Mouse (Mus musculus) forebrain, postnatal 0 days (tissue): ENCODE measurements around the gene Evi5l. TPM values are rescaled to one million over a fixed set of nuclear protein-coding genes. Genes with fewer than 3 reads are reported as not detected.
"Not testable (repeated sequence)": the region's sequence is repeated elsewhere in the genome, so short reads cannot be mapped to it uniquely, and the experiment has no call there.

Source experiments
- ATAC-seq: fragments of 200-750 bp; cut with Nextera tagmentation; 2 replicates; pipeline ENCODE4 v1.8.0; 2017; ENCODE audit warnings: mild to moderate bottlenecking, moderate library complexity
- DNase-seq: peaks from one replicate; pipeline ENCODE4 v3.0.0-alpha.2; 2015
- H3K27ac ChIP-seq: fragments of 300-500 bp; sonication (generic); 2 replicates; pipeline ENCODE4 v1.5.1; 2014; ENCODE audit warnings: low read depth, mild to moderate bottlenecking, antibody characterized with exemption, low read length, moderate library complexity, mixed read lengths
- H3K27me3 ChIP-seq: fragments of 300-500 bp; sonication (generic); 2 replicates; pipeline ENCODE4 v1.6.1; 2014; ENCODE audit warnings: mild to moderate bottlenecking, low read length, mixed read lengths; ENCODE audit not compliant: insufficient read depth
- H3K36me3 ChIP-seq: fragments of 300-500 bp; sonication (generic); 2 replicates; pipeline ENCODE4 v1.6.1; 2014; ENCODE audit warnings: mild to moderate bottlenecking, moderate library complexity; ENCODE audit not compliant: insufficient read depth
- H3K4me1 ChIP-seq: fragments of 300-500 bp; sonication (generic); 2 replicates; pipeline ENCODE4 v1.6.1; 2014; ENCODE audit warnings: antibody characterized with exemption; ENCODE audit not compliant: insufficient read depth
- H3K4me2 ChIP-seq: fragments of 300-500 bp; sonication (generic); 2 replicates; pipeline ENCODE4 v1.6.1; 2014; ENCODE audit warnings: low read depth, mild to moderate bottlenecking, moderate library complexity
- H3K4me3 ChIP-seq: fragments of 300-500 bp; sonication (generic); 2 replicates; pipeline ENCODE4 v1.5.1; 2014; ENCODE audit warnings: low read depth, low read length, mixed read lengths
- H3K9ac ChIP-seq: fragments of 300-500 bp; sonication (generic); 2 replicates; pipeline ENCODE4 v1.6.1; 2014; ENCODE audit warnings: mild to moderate bottlenecking
- H3K9me3 ChIP-seq: fragments of 300-500 bp; sonication (generic); 2 replicates; pipeline ENCODE4 v1.6.1; 2016; ENCODE audit warnings: low read length
- CTCF ChIP-seq: sonication (generic); IDR thresholded peaks from 2 replicates; pipeline ENCODE4 v1.5.1; 2016; ENCODE audit warnings: antibody characterized with exemption, control low read depth, low read depth
- WGBS: fragments of 180-500 bp; shearing (Covaris S2); extraction: QIAGEN DNeasy Blood & Tissue Kit; methylation state at CpG from one replicate; pipeline ENCODE4 v1.1.7; 2014; 5-methylcytosine and 5-hydroxymethylcytosine counted together
- polyA plus RNA-seq: library from polyadenylated mRNA; unstranded; fragments of >200 nt; fragmentation: Nextera tagmentation; extraction: Ambion mirVana; gene quantifications from 2 replicates; pipeline ENCODE4 v1.2.1, GENCODE M21; 2015
- total RNA-seq: library from RNA; depleted of rRNA; stranded (reverse); fragments of >200 nt; gene quantifications from 2 replicates; pipeline ENCODE4 v1.2.3, GENCODE M21; 2014

The Evi5l gene
- total and polyA plus RNA-seq, 2 experiments from 2014 or later = 90.3 to 159 TPM

- Histone ChIP-seq H3K27me3 (no peaks in the 10 kb centered on the region), H3K4me3 (peak overlapping the region; percentile 89), H3K9me3 (no peaks in the 10 kb centered on the region), H3K9ac (peak overlapping the region; percentile 95), H3K4me2 (peak overlapping the region; percentile 75), H3K4me1 (peaks cover 15% of the 10 kb centered on the region), H3K36me3 (peaks cover 39% of the 10 kb centered on the region), H3K27ac (peak overlapping the region; percentile 96)
- 47% methylated on average over 8 of the region's 8 CpGs for WGBS
- no peak for TF ChIP-seq CTCF
- ATAC-seq = no peak
- DNase-seq = no peak
Measured at GRCm38 (mm10) chr8:4252116-4252760, 85.9 kb downstream of the Evi5l start.

GRCm38 (mm10) chr8:4252934-4253841, 86.8 kb downstream of the Evi5l start, which contains the start of gene Snapc2:
TSS of gene Snapc2 (plus strand) at chr8:4253080.
- TF ChIP-seq CTCF = no peak
- DNase-seq (peak; percentile 96), ATAC-seq (peak; percentile 91)
- peak within 1 kb of the TSS; percentile 75 for H3K4me2 ChIP-seq
- H3K27ac ChIP-seq = peak within 1 kb of the TSS; percentile 96
- no peaks in the 10 kb centered on the region for H3K9me3 ChIP-seq
- peak within 1 kb of the TSS; percentile 95 for H3K9ac ChIP-seq
- H3K27me3 ChIP-seq = no peaks in the 10 kb centered on the region
- H3K4me1 ChIP-seq = peaks cover 22% of the 10 kb centered on the region
- WGBS = 2% methylated on average over 69 of the region's 69 CpGs
- peak within 1 kb of the TSS; percentile 89 for H3K4me3 ChIP-seq
- peaks cover 30% of the 10 kb centered on the region for H3K36me3 ChIP-seq

GRCm38 (mm10) chr8:4254001-4254400, 87.6 kb downstream of the Evi5l start:
- Histone ChIP-seq H3K9ac (no peak overlapping the region), H3K4me2 (peak overlapping the region; percentile 75), H3K4me3 (peak overlapping the region; percentile 89), H3K27ac (peak overlapping the region; percentile 96), H3K36me3 (peaks cover 29% of the 10 kb centered on the region), H3K4me1 (peaks cover 22% of the 10 kb centered on the region), H3K9me3 (no peaks in the 10 kb centered on the region), H3K27me3 (no peaks in the 10 kb centered on the region)
- peak; percentile 67 for TF ChIP-seq CTCF
- ATAC-seq (no peak), DNase-seq (peak; percentile 78)
- WGBS = 40% methylated on average over 6 of the region's 6 CpGs

GRCm38 (mm10) chr8:4255471-4255870, 89.1 kb downstream of the Evi5l start:
- not testable (repeated sequence) for H3K9me3 ChIP-seq, H3K4me3 ChIP-seq, ATAC-seq, DNase-seq, H3K27ac ChIP-seq, H3K4me2 ChIP-seq, H3K27me3 ChIP-seq, H3K9ac ChIP-seq
- Histone ChIP-seq H3K36me3 (peaks cover 29% of the 10 kb centered on the region), H3K4me1 (peaks cover 22% of the 10 kb centered on the region)
- 85% methylated on average over 7 of the region's 7 CpGs for WGBS

GRCm38 (mm10) chr8:4256911-4257310, 90.5 kb downstream of the Evi5l start:
- DNase-seq (peak; percentile 75), ATAC-seq (no peak)
- H3K27ac ChIP-seq = peak overlapping the region; percentile 95
- peaks cover 22% of the 10 kb centered on the region for H3K4me1 ChIP-seq
- H3K9me3 ChIP-seq = no peaks in the 10 kb centered on the region
- H3K36me3 ChIP-seq = peaks cover 36% of the 10 kb centered on the region
- 25% methylated on average over 4 of the region's 4 CpGs for WGBS
- peak overlapping the region; percentile 82; the same call in 1 of the 2 replicates for H3K4me3 ChIP-seq
- TF ChIP-seq CTCF = no peak
- no peaks in the 10 kb centered on the region for H3K27me3 ChIP-seq
- peak overlapping the region; percentile 80 for H3K4me2 ChIP-seq
- H3K9ac ChIP-seq = peak overlapping the region; percentile 98; the same call in 1 of the 2 replicates

GRCm38 (mm10) chr8:4257350-4257749, 91.0 kb downstream of the Evi5l start:
- Histone ChIP-seq H3K9me3 (no peaks in the 10 kb centered on the region), H3K36me3 (peaks cover 41% of the 10 kb centered on the region), H3K4me3 (peak overlapping the region; percentile 82), H3K4me1 (peaks cover 21% of the 10 kb centered on the region), H3K27ac (peak overlapping the region; percentile 95), H3K4me2 (peak overlapping the region; percentile 80), H3K9ac (peak overlapping the region; percentile 98; the same call in 1 of the 2 replicates), H3K27me3 (no peaks in the 10 kb centered on the region)
- TF ChIP-seq CTCF = no peak
- 46% methylated on average over 4 of the region's 4 CpGs for WGBS
- ATAC-seq = no peak
- DNase-seq = no peak
